Mouse (Mus musculus): Measurements from ENCODE around the gene Errfi1. TPM values are rescaled to one million over a fixed set of nuclear protein-coding genes. Genes with fewer than 3 reads are reported as not detected.
A peak's percentile ranks its signal among the peaks of the same experiment; 100 is the strongest.

The Errfi1 gene
- polyA plus RNA-seq (2012), result not detected in 2 replicates

GRCm38 (mm10) chr4:150853680-150854461 lies at the start of gene Errfi1:
TSS of gene Errfi1 (plus strand) at chr4:150853919.
- Histone ChIP-seq H3K9me3 (ENCODE audit: control insufficient read depth, low read length) (peaks cover 6% of the 10 kb centered on the region; the same call in 1 of the 2 replicates), H3K27me3 (ENCODE audit: control insufficient read depth) (peaks cover 48% of the 10 kb centered on the region), H3K4me3 (replicated peaks) (peak within 1 kb of the TSS; percentile 61), H3K36me3 (ENCODE audit: control insufficient read depth) (no peaks in the 10 kb centered on the region), H3K4me1 (ENCODE audit: control insufficient read depth) (peaks cover 15% of the 10 kb centered on the region)
- no peak for TF ChIP-seq GATA1 (IDR thresholded peaks at IDR 0.05; ENCODE audit: low read length)
- TF ChIP-seq TAL1 (IDR thresholded peaks at IDR 0.05; ENCODE audit: low read length), result no peak

GRCm38 (mm10) chr4:150804204-150804603 lies 49.5 kb upstream of the Errfi1 start:
- Histone ChIP-seq H3K4me3 (replicated peaks) (no peak overlapping the region), H3K36me3 (ENCODE audit: control insufficient read depth) (no peaks in the 10 kb centered on the region), H3K27me3 (ENCODE audit: control insufficient read depth) (peaks cover 6% of the 10 kb centered on the region), H3K4me1 (ENCODE audit: control insufficient read depth) (peaks cover 10% of the 10 kb centered on the region), H3K9me3 (ENCODE audit: control insufficient read depth, low read length) (no peaks in the 10 kb centered on the region)
- TF ChIP-seq TAL1 (IDR thresholded peaks at IDR 0.05; ENCODE audit: low read length) (no peak), GATA1 (IDR thresholded peaks at IDR 0.05; ENCODE audit: low read length) (no peak)

GRCm38 (mm10) chr4:150807727-150808470 lies 45.8 kb upstream of the Errfi1 start:
- peaks cover 10% of the 10 kb centered on the region for H3K4me1 ChIP-seq (ENCODE audit: control insufficient read depth)
- H3K9me3 ChIP-seq (ENCODE audit: control insufficient read depth, low read length), result no peaks in the 10 kb centered on the region
- H3K27me3 ChIP-seq (ENCODE audit: control insufficient read depth), result peaks cover 4% of the 10 kb centered on the region
- H3K36me3 ChIP-seq (ENCODE audit: control insufficient read depth), result no peaks in the 10 kb centered on the region
- TF ChIP-seq GATA1 (IDR thresholded peaks at IDR 0.05; ENCODE audit: low read length), result no peak
- no peak for TF ChIP-seq TAL1 (IDR thresholded peaks at IDR 0.05; ENCODE audit: low read length)
- no peak overlapping the region for H3K4me3 ChIP-seq (replicated peaks)

- no peak for TF ChIP-seq GATA1 (IDR thresholded peaks at IDR 0.05; ENCODE audit: low read length)
- no peak for TF ChIP-seq TAL1 (IDR thresholded peaks at IDR 0.05; ENCODE audit: low read length)
- no peak overlapping the region for H3K4me3 ChIP-seq (replicated peaks)
- peaks cover 4% of the 10 kb centered on the region for H3K27me3 ChIP-seq (ENCODE audit: control insufficient read depth)
- peaks cover 10% of the 10 kb centered on the region for H3K4me1 ChIP-seq (ENCODE audit: control insufficient read depth)
- H3K9me3 ChIP-seq (ENCODE audit: control insufficient read depth, low read length), result no peaks in the 10 kb centered on the region
- no peaks in the 10 kb centered on the region for H3K36me3 ChIP-seq (ENCODE audit: control insufficient read depth)
Observed at GRCm38 (mm10) chr4:150808471-150808847, 45.3 kb upstream of the Errfi1 start.

- no peaks in the 10 kb centered on the region for H3K9me3 ChIP-seq (ENCODE audit: control insufficient read depth, low read length)
- no peaks in the 10 kb centered on the region for H3K36me3 ChIP-seq (ENCODE audit: control insufficient read depth)
- peaks cover 4% of the 10 kb centered on the region for H3K27me3 ChIP-seq (ENCODE audit: control insufficient read depth)
- H3K4me3 ChIP-seq (replicated peaks), result no peak overlapping the region
- peaks cover 10% of the 10 kb centered on the region for H3K4me1 ChIP-seq (ENCODE audit: control insufficient read depth)
- no peak for TF ChIP-seq TAL1 (IDR thresholded peaks at IDR 0.05; ENCODE audit: low read length)
- TF ChIP-seq GATA1 (IDR thresholded peaks at IDR 0.05; ENCODE audit: low read length), result no peak
Observed at GRCm38 (mm10) chr4:150809323-150809722, 44.4 kb upstream of the Errfi1 start.

- no peaks in the 10 kb centered on the region for H3K9me3 ChIP-seq (ENCODE audit: control insufficient read depth, low read length)
Observed at GRCm38 (mm10) chr4:150815144-150815543, 38.6 kb upstream of the Errfi1 start.

GRCm38 (mm10) chr4:150816414-150816951 lies 37.2 kb upstream of the Errfi1 start:
- no peaks in the 10 kb centered on the region for H3K27me3 ChIP-seq (ENCODE audit: control insufficient read depth)
- no peaks in the 10 kb centered on the region for H3K4me1 ChIP-seq (ENCODE audit: control insufficient read depth)
- no peak overlapping the region for H3K4me3 ChIP-seq (replicated peaks)
- TF ChIP-seq GATA1 (IDR thresholded peaks at IDR 0.05; ENCODE audit: low read length) (no peak), TAL1 (IDR thresholded peaks at IDR 0.05; ENCODE audit: low read length) (no peak)
- H3K9me3 ChIP-seq (ENCODE audit: control insufficient read depth, low read length), result no peaks in the 10 kb centered on the region
- no peaks in the 10 kb centered on the region for H3K36me3 ChIP-seq (ENCODE audit: control insufficient read depth)

More at GRCm38 (mm10) chr4:150815144-150815543, 38.6 kb upstream of the Errfi1 start:
- TF ChIP-seq TAL1 (IDR thresholded peaks at IDR 0.05; ENCODE audit: low read length) (no peak), GATA1 (IDR thresholded peaks at IDR 0.05; ENCODE audit: low read length) (no peak)
- Histone ChIP-seq H3K4me1 (ENCODE audit: control insufficient read depth) (no peaks in the 10 kb centered on the region), H3K36me3 (ENCODE audit: control insufficient read depth) (no peaks in the 10 kb centered on the region), H3K4me3 (replicated peaks) (no peak overlapping the region), H3K27me3 (ENCODE audit: control insufficient read depth) (no peaks in the 10 kb centered on the region)

GRCm38 (mm10) chr4:150819126-150819910 lies 34.4 kb upstream of the Errfi1 start:
- Histone ChIP-seq H3K27me3 (ENCODE audit: control insufficient read depth) (no peaks in the 10 kb centered on the region), H3K36me3 (ENCODE audit: control insufficient read depth) (no peaks in the 10 kb centered on the region), H3K4me3 (replicated peaks) (no peak overlapping the region), H3K9me3 (ENCODE audit: control insufficient read depth, low read length) (no peaks in the 10 kb centered on the region), H3K4me1 (ENCODE audit: control insufficient read depth) (no peaks in the 10 kb centered on the region)
- TF ChIP-seq TAL1 (IDR thresholded peaks at IDR 0.05; ENCODE audit: low read length) (no peak), GATA1 (IDR thresholded peaks at IDR 0.05; ENCODE audit: low read length) (no peak)
